Mouse (Mus musculus) testis, adult 2 months (tissue): ENCODE measurements around the gene Chchd6.

ENCODE experiments used
- CTCF ChIP-seq: fragments of 200-500 bp; IDR thresholded peaks from 2 replicates; pipeline ENCODE4 v1.5.1; 2012; ENCODE audit warnings: low read depth, mild to moderate bottlenecking, inconsistent platforms, low read length, moderate library complexity; ENCODE audit not compliant: control insufficient read depth, insufficient read depth, insufficient replicate concordance
- POLR2A ChIP-seq: fragments of 200-500 bp; IDR thresholded peaks from 2 replicates; pipeline ENCODE4 v1.6.1; 2012; ENCODE audit warnings: low read depth, mild to moderate bottlenecking, inconsistent platforms, low read length, moderate library complexity; ENCODE audit not compliant: control insufficient read depth

GRCm38 (mm10) chr6:89359192-89359591, 236.3 kb downstream of the Chchd6 start:
- TF ChIP-seq POLR2A (no peak), CTCF (no peak)
